Mouse (Mus musculus) right cerebral cortex, postnatal 25 days (tissue): ENCODE data around the gene Myo5c.
"Not testable (repeated sequence)": the region's sequence is repeated elsewhere in the genome, so short reads cannot be mapped to it uniquely, and the experiment has no call there.

Source experiments
- DNase-seq: peaks from one replicate; pipeline ENCODE4 v3.0.0; 2022

Gene Myo5c

GRCm38 (mm10) chr9:75246080-75246930, 14.5 kb downstream of the Myo5c start:
- DNase-seq = peak; percentile 26

- DNase-seq = no peak
These were observed 16.1 kb downstream of the Myo5c start for GRCm38 (mm10) chr9:75247870-75248269.

- DNase-seq = no peak
These were observed 16.5 kb downstream of the Myo5c start for GRCm38 (mm10) chr9:75248359-75248758.

GRCm38 (mm10) chr9:75248874-75249273, 17.1 kb downstream of the Myo5c start:
- no peak for DNase-seq

GRCm38 (mm10) chr9:75253158-75253557, 21.3 kb downstream of the Myo5c start:
- not testable (repeated sequence) for DNase-seq

GRCm38 (mm10) chr9:75253766-75254165, 21.9 kb downstream of the Myo5c start:
- DNase-seq = no peak

GRCm38 (mm10) chr9:75254196-75254955, 22.6 kb downstream of the Myo5c start:
- DNase-seq = peak; percentile 58

- DNase-seq = no peak
These were observed 24.2 kb downstream of the Myo5c start for GRCm38 (mm10) chr9:75255820-75256545.

GRCm38 (mm10) chr9:75258792-75259191, 27.0 kb downstream of the Myo5c start:
- DNase-seq = no peak

GRCm38 (mm10) chr9:75259656-75260055, 27.8 kb downstream of the Myo5c start:
- no peak for DNase-seq

- DNase-seq = peak; percentile 19
These were observed 29.6 kb downstream of the Myo5c start for GRCm38 (mm10) chr9:75261332-75261872.

- DNase-seq = no peak
These were observed 30.5 kb downstream of the Myo5c start for GRCm38 (mm10) chr9:75262235-75262826.

- DNase-seq = no peak
These were observed 32.3 kb downstream of the Myo5c start for GRCm38 (mm10) chr9:75264008-75264718.

- DNase-seq = no peak
These were observed 35.3 kb downstream of the Myo5c start for GRCm38 (mm10) chr9:75267147-75267546.

GRCm38 (mm10) chr9:75270382-75270781, 38.6 kb downstream of the Myo5c start:
- DNase-seq = no peak

GRCm38 (mm10) chr9:75271539-75271938, 39.7 kb downstream of the Myo5c start:
- no peak for DNase-seq

GRCm38 (mm10) chr9:75273646-75274045, 41.8 kb downstream of the Myo5c start:
- DNase-seq = no peak

- no peak for DNase-seq
These were observed 42.7 kb downstream of the Myo5c start for GRCm38 (mm10) chr9:75274486-75274885.

- DNase-seq = no peak
These were observed 43.2 kb downstream of the Myo5c start for GRCm38 (mm10) chr9:75275051-75275450.

- DNase-seq = no peak
These were observed 49.0 kb downstream of the Myo5c start for GRCm38 (mm10) chr9:75280814-75281213.

GRCm38 (mm10) chr9:75282179-75282578, 50.4 kb downstream of the Myo5c start:
- no peak for DNase-seq

- peak; percentile 45 for DNase-seq
These were observed 51.0 kb downstream of the Myo5c start for GRCm38 (mm10) chr9:75282830-75283229.
